Mouse (Mus musculus) limb, embryonic 11.5 days (tissue): ENCODE measurements around the gene Selenom. TPM values are rescaled to one million over a fixed set of nuclear protein-coding genes. Genes with fewer than 3 reads are reported as not detected.

Experiments
- ATAC-seq: fragments of 200-750 bp; cut with Nextera tagmentation; 2 replicates; pipeline ENCODE4 v1.8.0; 2017; ENCODE audit warnings: low read depth; ENCODE audit not compliant: insufficient number of reproducible peaks, low FRiP score, low TSS enrichment
- DNase-seq: peaks from one replicate; pipeline ENCODE4 v3.0.0-alpha.2; 2015; ENCODE audit warnings: low spot score
- H3K27ac ChIP-seq: fragments of 300-500 bp; sonication (generic); replicated peaks from 2 replicates; pipeline ENCODE4 v1.5.1; 2014; ENCODE audit warnings: low read depth, mild to moderate bottlenecking, low read length
- H3K27me3 ChIP-seq: fragments of 300-500 bp; sonication (generic); 2 replicates; pipeline ENCODE4 v1.6.1; 2014; ENCODE audit warnings: mild to moderate bottlenecking, low read length, mixed read lengths; ENCODE audit not compliant: control insufficient read depth, insufficient read depth
- H3K36me3 ChIP-seq: fragments of 300-500 bp; sonication (generic); 2 replicates; pipeline ENCODE4 v1.6.1; 2014; ENCODE audit warnings: mild to moderate bottlenecking, low read length, moderate library complexity, mixed read lengths; ENCODE audit not compliant: control insufficient read depth, insufficient read depth
- H3K4me1 ChIP-seq: fragments of 300-500 bp; sonication (generic); 2 replicates; pipeline ENCODE4 v1.6.1; 2014; ENCODE audit warnings: low read length, mixed read lengths; ENCODE audit not compliant: control insufficient read depth, insufficient read depth
- H3K4me2 ChIP-seq: fragments of 300-500 bp; sonication (generic); 2 replicates; pipeline ENCODE4 v1.6.1; 2014; ENCODE audit warnings: low read depth, mild to moderate bottlenecking, moderate library complexity; ENCODE audit not compliant: severe bottlenecking
- H3K4me3 ChIP-seq: fragments of 300-500 bp; sonication (generic); 2 replicates; pipeline ENCODE4 v1.5.1; 2014; ENCODE audit warnings: low read depth, low read length
- H3K9ac ChIP-seq: fragments of 300-500 bp; sonication (generic); 2 replicates; pipeline ENCODE4 v1.6.1; 2014; ENCODE audit warnings: mild to moderate bottlenecking, low read length
- H3K9me3 ChIP-seq: fragments of 300-500 bp; sonication (generic); 2 replicates; pipeline ENCODE4 v1.6.1; 2016; ENCODE audit warnings: low read length; ENCODE audit not compliant: control insufficient read depth
- WGBS: fragments of 180-500 bp; shearing (Covaris S2); extraction: QIAGEN DNeasy Blood & Tissue Kit; methylation state at CpG from one replicate; pipeline ENCODE4 v1.1.7; 2014; 5-methylcytosine and 5-hydroxymethylcytosine counted together
- polyA plus RNA-seq: library from polyadenylated mRNA; unstranded; fragments of >200 nt; fragmentation: Nextera tagmentation; extraction: Ambion mirVana; gene quantifications from 2 replicates; pipeline ENCODE4 v1.2.1, GENCODE M21; 2014

Gene Selenom
- polyA plus RNA-seq, 1 experiment from 2014 or later, result 54.6 TPM

DNA sequence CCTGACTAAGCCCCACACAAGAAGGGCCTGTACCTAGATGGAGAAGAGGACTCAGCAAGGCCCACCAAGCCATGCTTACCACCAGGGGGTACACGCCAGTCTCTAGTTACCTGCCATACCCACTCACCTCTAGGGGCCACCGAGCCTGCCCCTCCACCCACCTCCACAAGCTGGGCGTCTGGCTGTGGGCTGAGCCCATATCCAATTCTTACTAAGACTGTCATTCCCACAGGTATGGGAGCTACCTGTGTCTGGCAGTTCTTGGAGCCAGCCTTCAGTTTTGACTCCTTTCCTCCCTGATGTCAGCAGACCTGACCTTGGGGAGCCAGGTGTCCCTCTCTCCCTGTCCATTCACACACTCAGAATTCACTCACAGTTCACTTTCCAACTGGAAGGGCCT lies 23.2 kb downstream of the Selenom start:
- H3K4me2 ChIP-seq, result peak overlapping the region; percentile 46; the same call in 1 of the 2 replicates
- no peaks in the 10 kb centered on the region for H3K27me3 ChIP-seq
- H3K4me3 ChIP-seq, result peak overlapping the region; percentile 3; the same call in 1 of the 2 replicates
- H3K4me1 ChIP-seq, result peaks cover 17% of the 10 kb centered on the region
- H3K36me3 ChIP-seq, result peaks cover 2% of the 10 kb centered on the region; the same call in 1 of the 2 replicates
- 92% methylated on average over 3 of the region's 3 CpGs for WGBS
- 0 out of 2 replicates have a peak overlapping the region, but pooled peaks have one; percentile 14 for H3K27ac ChIP-seq
- no peak overlapping the region; the same call in 1 of the 2 replicates for H3K9ac ChIP-seq
- DNase-seq (no peak), ATAC-seq (no peak)
- no peaks in the 10 kb centered on the region for H3K9me3 ChIP-seq

DNA sequence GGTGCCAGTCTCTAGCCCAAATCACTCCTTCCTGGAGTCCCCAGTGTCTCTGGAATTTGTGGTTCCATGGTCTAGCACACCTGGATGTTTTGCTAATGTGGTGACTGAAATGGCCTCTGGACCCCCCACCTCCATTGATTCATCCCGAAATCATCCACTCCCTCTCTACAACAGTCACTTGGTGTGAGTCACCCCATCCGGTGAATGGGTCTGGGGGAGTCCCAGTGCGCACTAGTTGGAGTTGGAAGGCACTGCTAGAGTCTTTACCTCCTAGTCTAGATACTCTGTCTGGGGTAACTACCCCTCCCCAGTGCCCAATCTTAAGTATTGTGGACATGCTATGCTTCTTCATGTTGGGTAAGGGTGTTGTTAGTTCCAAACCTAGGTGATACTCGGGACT lies 23.9 kb downstream of the Selenom start:
- Histone ChIP-seq H3K27me3 (no peaks in the 10 kb centered on the region), H3K36me3 (no peaks in the 10 kb centered on the region), H3K4me2 (peak overlapping the region; percentile 46), H3K4me3 (peak overlapping the region; percentile 41), H3K9ac (peak overlapping the region; percentile 47), H3K4me1 (peaks cover 17% of the 10 kb centered on the region), H3K9me3 (no peaks in the 10 kb centered on the region), H3K27ac (no peak overlapping the region)
- no peak for ATAC-seq
- 76% methylated on average over 4 of the region's 4 CpGs for WGBS
- no peak for DNase-seq

DNA sequence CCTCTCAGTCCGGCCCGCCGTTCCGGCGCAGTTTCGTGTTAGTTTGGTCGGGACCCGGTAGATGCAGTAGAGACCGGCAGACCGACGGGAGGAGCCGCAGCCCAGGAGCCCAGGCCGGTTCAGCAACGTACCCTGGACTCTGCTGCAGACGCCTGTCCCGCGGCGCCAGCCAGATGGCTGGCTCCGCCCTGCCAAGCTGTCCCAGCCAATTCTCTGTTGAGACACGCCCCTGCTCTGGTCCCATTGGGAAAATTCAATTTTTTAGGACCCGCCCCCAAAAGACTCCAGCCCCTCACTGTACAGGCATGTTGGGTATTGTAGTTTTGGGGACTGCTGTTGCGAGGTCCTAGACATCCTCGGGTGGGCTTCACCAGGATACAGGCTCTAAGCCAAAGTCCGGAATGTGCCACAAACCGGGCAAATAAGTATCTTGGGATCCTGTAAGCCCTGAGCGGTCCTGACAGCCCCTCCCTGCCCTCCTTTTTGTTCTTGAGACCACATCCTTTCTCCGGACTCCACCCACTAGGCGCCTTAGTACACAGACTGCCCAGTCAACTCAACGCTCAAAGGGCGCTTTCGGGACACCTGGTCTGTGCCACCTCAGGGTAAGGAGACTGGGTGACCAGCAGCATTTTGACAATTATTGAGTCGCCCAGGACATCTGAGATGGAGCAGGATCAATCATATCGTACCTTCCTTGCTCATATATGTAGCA lies 24.8 kb downstream of the Selenom start:
- peak; percentile 89 for ATAC-seq
- no peaks in the 10 kb centered on the region for H3K9me3 ChIP-seq
- WGBS, result 5% methylated on average over 33 of the region's 33 CpGs
- no peaks in the 10 kb centered on the region for H3K36me3 ChIP-seq
- no peaks in the 10 kb centered on the region for H3K27me3 ChIP-seq
- peak overlapping the region; percentile 41 for H3K4me3 ChIP-seq
- peak overlapping the region; percentile 47 for H3K9ac ChIP-seq
- DNase-seq, result peak; percentile 90
- no peak overlapping the region for H3K27ac ChIP-seq
- H3K4me1 ChIP-seq, result peaks cover 17% of the 10 kb centered on the region
- peak overlapping the region; percentile 46 for H3K4me2 ChIP-seq

DNA sequence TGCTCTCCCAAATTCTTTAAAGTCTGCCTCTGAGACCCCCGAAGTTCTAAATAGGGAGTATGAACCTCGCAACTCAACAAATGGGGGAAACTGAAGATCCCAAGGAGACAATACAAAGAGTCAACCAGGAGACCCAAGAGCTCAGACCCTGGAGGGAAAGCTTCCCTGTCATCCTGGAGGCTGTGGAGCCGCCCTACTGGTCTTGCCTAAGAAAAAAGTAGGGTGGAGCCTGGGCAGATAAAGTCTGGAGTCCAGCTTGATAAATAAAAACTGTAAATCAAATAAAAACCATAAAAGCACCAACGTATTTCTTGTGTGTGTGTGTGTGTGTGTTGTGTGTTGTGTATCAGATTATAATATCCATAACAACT lies 25.3 kb downstream of the Selenom start:
- no peak overlapping the region for H3K4me3 ChIP-seq
- H3K4me1 ChIP-seq, result peaks cover 17% of the 10 kb centered on the region
- WGBS, result 88% methylated on average over 4 of the region's 4 CpGs
- no peak for ATAC-seq
- peak overlapping the region; percentile 46 for H3K4me2 ChIP-seq
- H3K27me3 ChIP-seq, result no peaks in the 10 kb centered on the region
- H3K27ac ChIP-seq, result no peak overlapping the region
- no peak for DNase-seq
- no peaks in the 10 kb centered on the region; the same call in 1 of the 2 replicates for H3K9me3 ChIP-seq
- H3K9ac ChIP-seq, result no peak overlapping the region
- H3K36me3 ChIP-seq, result no peaks in the 10 kb centered on the region

DNA sequence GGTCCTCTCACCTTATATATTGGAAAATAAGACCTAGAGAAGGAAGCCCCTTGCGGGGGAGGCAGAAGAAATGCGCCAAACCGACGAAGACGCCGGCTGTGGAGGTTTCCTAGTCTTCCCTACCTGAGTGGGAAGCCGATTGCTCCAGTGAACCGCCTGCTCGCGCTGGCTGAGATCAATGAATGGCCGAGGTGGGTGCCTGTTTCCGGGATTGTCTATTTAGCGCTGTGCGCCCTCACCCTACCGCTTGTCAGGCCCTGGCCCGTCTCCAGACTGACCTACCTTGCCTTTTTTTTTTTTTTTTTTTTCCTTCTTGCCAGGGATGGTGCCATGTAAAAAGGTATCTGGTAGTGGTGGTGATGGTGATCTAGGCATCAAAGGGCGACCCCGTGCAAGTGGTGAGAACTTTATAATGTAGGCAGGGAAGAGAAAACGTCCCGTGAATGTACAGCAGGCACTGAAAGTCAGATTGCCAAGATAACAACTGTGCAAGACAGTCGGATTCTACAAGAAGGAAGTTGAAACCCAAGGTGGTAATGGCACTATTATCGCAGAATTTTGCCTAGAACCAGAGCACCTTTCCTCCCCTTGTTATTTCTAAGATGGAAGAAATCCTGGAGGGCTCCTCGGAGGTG lies 26.1 kb downstream of the Selenom start, which contains the start of gene Smtn:
TSS of gene Smtn (minus strand) at position 162 of the 635 bp plus-strand sequence.
- H3K27ac ChIP-seq, result no peak within 1 kb of the TSS
- WGBS, result 95% methylated on average over 23 of the region's 23 CpGs
- no peak for ATAC-seq

DNA sequence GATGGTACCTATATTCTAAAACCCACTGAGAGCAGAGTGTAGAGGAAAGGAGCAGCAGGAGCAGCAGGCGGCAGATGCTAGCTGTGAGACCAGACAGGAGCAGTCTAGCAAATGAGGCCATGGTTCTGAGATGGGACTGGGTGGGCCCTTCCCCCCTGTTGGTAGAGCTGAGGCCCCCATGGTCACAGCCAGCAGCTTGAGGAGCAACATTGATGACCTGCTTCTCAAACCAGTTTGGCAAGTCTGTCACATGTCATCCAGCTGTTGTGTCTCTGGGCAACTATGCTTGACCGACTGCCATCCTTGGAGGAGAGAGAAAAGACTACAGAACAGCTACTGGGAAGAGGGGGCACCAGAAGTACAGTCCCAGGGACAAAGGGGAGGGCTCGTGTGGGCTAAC lies 27.4 kb downstream of the Selenom start:
- 82% methylated on average over 3 of the region's 3 CpGs for WGBS
- Histone ChIP-seq H3K4me1 (peaks cover 9% of the 10 kb centered on the region), H3K27me3 (no peaks in the 10 kb centered on the region), H3K4me3 (no peak overlapping the region), H3K27ac (no peak overlapping the region), H3K9ac (no peak overlapping the region), H3K4me2 (no peak overlapping the region), H3K36me3 (no peaks in the 10 kb centered on the region), H3K9me3 (no peaks in the 10 kb centered on the region; the same call in 1 of the 2 replicates)
- DNase-seq, result no peak
- ATAC-seq, result no peak

More for the DNA sequence above, 26.1 kb downstream of the Selenom start, which contains the start of gene Smtn:
- H3K4me1 ChIP-seq, result peaks cover 14% of the 10 kb centered on the region
- no peaks in the 10 kb centered on the region for H3K36me3 ChIP-seq
- peak within 1 kb of the TSS; percentile 41 for H3K4me3 ChIP-seq
- H3K9ac ChIP-seq, result peak within 1 kb of the TSS; percentile 9; the same call in 1 of the 2 replicates
- no peak for DNase-seq
- peak within 1 kb of the TSS; percentile 46 for H3K4me2 ChIP-seq
- H3K27me3 ChIP-seq, result no peaks in the 10 kb centered on the region
- H3K9me3 ChIP-seq, result no peaks in the 10 kb centered on the region; the same call in 1 of the 2 replicates

DNA sequence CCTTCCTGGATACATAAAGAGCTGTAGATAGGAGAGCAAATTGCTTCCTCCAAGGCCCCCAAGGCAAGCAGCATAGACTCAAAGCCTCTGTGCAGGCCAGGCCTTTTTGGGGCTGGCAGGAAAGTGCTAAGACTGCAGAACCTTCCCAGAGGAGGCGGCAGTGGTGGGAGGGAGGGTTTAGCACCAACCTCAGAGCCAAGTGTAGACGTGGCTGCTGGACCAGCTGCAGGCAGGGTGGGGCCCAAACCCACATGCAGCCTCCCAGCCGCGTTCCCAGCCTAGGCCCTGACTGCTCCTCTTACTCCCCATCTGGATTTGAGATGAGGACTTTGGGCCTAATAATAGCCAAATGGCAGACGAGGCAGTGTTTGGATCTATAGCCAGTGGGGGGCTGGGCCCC lies 28.5 kb downstream of the Selenom start:
- DNase-seq, result no peak
- Histone ChIP-seq H3K27me3 (no peaks in the 10 kb centered on the region), H3K27ac (no peak overlapping the region), H3K4me3 (no peak overlapping the region), H3K36me3 (no peaks in the 10 kb centered on the region), H3K9me3 (no peaks in the 10 kb centered on the region; the same call in 1 of the 2 replicates), H3K4me2 (no peak overlapping the region), H3K4me1 (peaks cover 6% of the 10 kb centered on the region), H3K9ac (no peak overlapping the region)
- no peak for ATAC-seq
- 34% methylated on average over 5 of the region's 5 CpGs for WGBS

DNA sequence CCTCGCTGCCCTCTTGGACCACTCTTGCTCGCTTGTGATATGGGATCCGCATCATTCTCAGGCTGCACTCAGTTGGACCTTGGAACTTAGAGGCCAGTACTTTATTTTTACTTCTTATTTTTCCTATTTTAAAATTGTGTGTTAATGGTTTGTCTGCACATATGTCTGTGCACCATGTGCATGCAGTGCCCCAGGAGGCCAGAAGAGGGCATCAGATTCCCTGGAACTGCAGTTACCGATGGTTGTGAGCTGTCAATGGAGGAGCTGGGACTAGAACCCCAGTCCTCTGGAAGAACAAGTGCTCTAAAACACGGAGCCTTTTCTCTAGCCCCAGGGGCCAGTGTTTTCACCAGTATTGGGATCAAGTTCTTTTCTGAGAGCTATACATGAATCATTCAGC lies 29.9 kb downstream of the Selenom start:
- DNase-seq (no peak), ATAC-seq (no peak)
- WGBS, result 93% methylated on average over 5 of the region's 5 CpGs
- Histone ChIP-seq H3K27ac (no peak overlapping the region), H3K9ac (no peak overlapping the region), H3K4me3 (no peak overlapping the region), H3K9me3 (no peaks in the 10 kb centered on the region; the same call in 1 of the 2 replicates), H3K36me3 (no peaks in the 10 kb centered on the region), H3K27me3 (no peaks in the 10 kb centered on the region), H3K4me2 (no peak overlapping the region), H3K4me1 (no peaks in the 10 kb centered on the region)
